Mouse (Mus musculus) heart, adult 11 months (tissue): ENCODE measurements around the gene Nusap1.

ENCODE experiments used
- DNase-seq: peaks from one replicate; pipeline ENCODE4 v3.0.0; 2022

Nusap1 gene

GRCm38 (mm10) chr2:119644254-119644653 is 26.2 kb downstream of the Nusap1 start:
- peak; percentile 15 for DNase-seq

DNA sequence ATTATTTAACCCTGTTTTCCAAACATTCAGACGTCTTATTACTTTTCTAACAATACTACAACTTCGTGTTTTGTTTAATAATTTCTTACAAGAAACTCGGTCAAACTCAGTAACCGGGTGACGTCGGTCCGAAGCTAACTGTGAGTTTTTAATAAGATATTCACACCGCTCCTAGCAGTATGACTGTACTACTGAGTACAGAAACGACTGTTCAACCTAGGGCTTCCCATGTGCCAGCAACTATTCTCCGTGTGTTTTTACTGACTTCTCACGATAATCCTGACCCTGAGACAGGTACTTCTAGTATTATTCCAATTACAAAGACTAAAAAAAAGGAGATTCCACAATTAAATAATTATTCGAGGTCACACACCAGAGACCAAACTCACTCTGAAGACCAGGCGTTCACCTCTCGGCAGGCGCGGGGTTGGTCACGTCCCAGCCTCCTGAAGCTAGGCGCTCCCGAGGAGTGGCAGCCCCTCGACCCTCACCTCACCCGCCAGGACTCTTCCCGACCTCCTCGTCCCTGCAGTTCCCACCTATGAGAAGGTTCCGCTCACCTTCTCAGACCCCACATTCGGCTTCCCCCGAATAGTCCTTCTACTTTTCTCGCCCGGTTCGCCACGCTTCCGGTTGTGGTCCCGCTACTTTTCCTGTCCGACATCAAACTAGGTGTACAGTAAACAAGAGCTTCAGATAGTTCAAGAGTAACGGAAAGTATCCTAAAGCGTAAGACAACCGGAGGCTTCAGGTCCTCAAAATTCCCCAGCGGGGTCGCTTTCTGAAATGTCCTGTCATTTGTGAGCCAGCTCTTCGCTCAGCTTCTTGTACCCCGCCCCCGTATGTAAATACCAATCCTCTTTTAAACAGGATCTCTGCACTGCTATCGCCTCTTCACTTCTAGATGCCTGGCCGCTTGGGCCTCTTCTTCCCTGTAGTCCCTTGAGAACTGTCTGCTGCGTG is 44.4 kb downstream of the Nusap1 start, which contains the start of gene Ndufaf1:
Gene Ndufaf1, minus strand, starts transcription at position 608 of the 963 bp plus-strand sequence.
- peak; percentile 96 for DNase-seq

GRCm38 (mm10) chr2:119665744-119666143 is 47.6 kb downstream of the Nusap1 start:
- peak; percentile 33 for DNase-seq

- peak; percentile 60 for DNase-seq
Measured at GRCm38 (mm10) chr2:119669010-119669409, 50.9 kb downstream of the Nusap1 start.

- DNase-seq = peak; percentile 99
Measured at GRCm38 (mm10) chr2:119674525-119675214, 56.6 kb downstream of the Nusap1 start, which contains the start of gene Rtf1. Gene Rtf1, plus strand, starts transcription at chr2:119675068.

- no peak for DNase-seq
Measured at GRCm38 (mm10) chr2:119675215-119675784, 57.2 kb downstream of the Nusap1 start.

DNA sequence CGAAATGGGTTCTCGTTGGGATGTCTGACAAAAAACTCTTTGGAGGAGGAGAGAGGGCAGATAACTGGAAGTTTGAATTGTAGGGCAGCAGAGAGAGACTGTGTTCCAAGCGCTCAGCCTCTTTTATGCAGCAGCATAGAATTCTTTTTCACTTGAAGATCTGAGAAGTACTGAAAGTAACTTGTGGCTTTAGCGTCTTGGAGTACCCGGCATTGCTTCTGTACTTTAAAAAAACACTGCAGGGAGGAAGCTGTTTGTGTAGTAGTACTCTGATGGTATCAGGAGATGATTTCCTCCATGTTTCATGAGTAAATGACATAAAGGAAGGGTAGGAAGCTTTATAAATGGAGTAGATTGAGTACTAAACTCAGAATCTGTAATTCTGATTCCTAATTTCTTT is 57.7 kb downstream of the Nusap1 start:
- no peak for DNase-seq

- no peak for DNase-seq
Measured at GRCm38 (mm10) chr2:119683706-119684105, 65.6 kb downstream of the Nusap1 start.

- peak; percentile 52 for DNase-seq
Measured at GRCm38 (mm10) chr2:119692003-119692701, 74.1 kb downstream of the Nusap1 start.

DNA sequence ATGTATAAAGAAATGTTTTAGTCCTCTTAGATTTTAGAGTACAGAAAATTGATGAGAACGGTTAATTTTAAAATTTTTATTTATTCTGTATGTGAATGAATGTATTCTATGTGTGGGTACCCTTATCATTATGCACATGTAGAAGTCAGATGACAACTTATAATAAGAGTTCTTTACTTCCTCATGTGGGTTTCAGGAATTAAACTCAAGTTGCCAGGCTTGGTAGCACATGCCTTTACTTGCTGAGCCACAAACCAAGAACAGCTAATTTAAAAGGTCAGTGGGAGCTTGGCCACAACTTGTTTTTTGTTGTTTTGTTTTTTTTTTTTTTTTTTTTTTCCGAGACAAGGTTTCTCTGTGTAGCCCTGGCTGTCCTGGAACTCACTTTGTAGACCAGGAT is 76.7 kb downstream of the Nusap1 start:
- DNase-seq = no peak

GRCm38 (mm10) chr2:119696111-119696510 is 78.0 kb downstream of the Nusap1 start:
- peak; percentile 33 for DNase-seq

- DNase-seq = peak; percentile 72
Measured at GRCm38 (mm10) chr2:119698472-119698871, 80.4 kb downstream of the Nusap1 start.

DNA sequence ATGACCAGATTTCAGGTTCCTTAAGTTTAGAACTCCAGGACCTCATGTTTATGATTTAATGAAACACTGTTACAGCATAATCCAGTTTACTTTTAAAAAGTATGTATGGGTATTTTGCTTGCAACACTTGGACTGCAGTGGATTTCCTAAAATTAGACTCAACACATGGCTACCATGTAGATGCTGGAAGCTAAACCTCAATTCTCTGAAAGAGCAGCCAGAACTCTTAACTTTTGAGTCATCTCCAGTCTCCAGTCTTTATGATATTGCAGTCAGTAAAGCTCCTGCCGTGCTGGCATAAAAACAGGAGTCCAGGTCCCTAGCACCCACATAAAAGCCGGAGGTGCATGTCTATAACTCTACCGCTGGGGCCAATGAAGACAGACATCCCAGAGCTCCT is 81.9 kb downstream of the Nusap1 start:
- DNase-seq = no peak
